Mouse (Mus musculus): ENCODE results near the gene Col15a1. TPM values are rescaled to one million over a fixed set of nuclear protein-coding genes. Genes with fewer than 3 reads are reported as not detected.

Gene Col15a1
- total and polyA plus RNA-seq, 2 experiments from 2014 or later: 19.9 to 40.7 TPM

- H3K27me3 ChIP-seq (ENCODE audit: control insufficient read depth, insufficient read depth, low read length): no peaks in the 10 kb centered on the region
- H3K4me1 ChIP-seq (ENCODE audit: control insufficient read depth, insufficient read depth): peaks cover 8% of the 10 kb centered on the region; the same call in 1 of the 2 replicates
- no peak overlapping the region for H3K4me3 ChIP-seq (ENCODE audit: low read depth, low read length)
- 76% methylated on average over 7 of the region's 7 CpGs for WGBS
- H3K27ac ChIP-seq (ENCODE audit: low read depth): no peak overlapping the region
- no peak for DNase-seq (ENCODE audit: low spot score)
- H3K9ac ChIP-seq (replicated peaks; ENCODE audit: low read depth, low read length): no peak overlapping the region
- H3K4me2 ChIP-seq (ENCODE audit: low read depth, low read length): no peak overlapping the region
- no peaks in the 10 kb centered on the region for H3K9me3 ChIP-seq (replicated peaks; ENCODE audit: control insufficient read depth, low read length)
- ATAC-seq (ENCODE audit: insufficient read depth, low read depth): no peak
- no peaks in the 10 kb centered on the region for H3K36me3 ChIP-seq (replicated peaks; ENCODE audit: control insufficient read depth, insufficient read depth, low read length)
- TF ChIP-seq CTCF (IDR thresholded peaks at IDR 0.05; ENCODE audit: low read depth): no peak
- TF ChIP-seq EP300 (IDR thresholded peaks at IDR 0.05; ENCODE audit: low read depth): no peak
These were observed 28.1 kb downstream of the Col15a1 start for GRCm38 (mm10) chr4:47236104-47236503.

GRCm38 (mm10) chr4:47237220-47237619 is 29.3 kb downstream of the Col15a1 start:
- no peak overlapping the region for H3K4me2 ChIP-seq (ENCODE audit: low read depth, low read length)
- no peak overlapping the region for H3K9ac ChIP-seq (replicated peaks; ENCODE audit: low read depth, low read length)
- no peaks in the 10 kb centered on the region for H3K36me3 ChIP-seq (replicated peaks; ENCODE audit: control insufficient read depth, insufficient read depth, low read length)
- H3K4me3 ChIP-seq (ENCODE audit: low read depth, low read length): no peak overlapping the region
- H3K9me3 ChIP-seq (replicated peaks; ENCODE audit: control insufficient read depth, low read length): no peaks in the 10 kb centered on the region
- H3K27me3 ChIP-seq (ENCODE audit: control insufficient read depth, insufficient read depth, low read length): no peaks in the 10 kb centered on the region
- TF ChIP-seq CTCF (IDR thresholded peaks at IDR 0.05; ENCODE audit: low read depth) (no peak), EP300 (IDR thresholded peaks at IDR 0.05; ENCODE audit: low read depth) (no peak)
- H3K27ac ChIP-seq (ENCODE audit: low read depth): no peak overlapping the region
- ATAC-seq (ENCODE audit: insufficient read depth, low read depth): no peak
- 46% methylated on average over 15 of the region's 15 CpGs for WGBS
- no peak for DNase-seq (ENCODE audit: low spot score)
- H3K4me1 ChIP-seq (ENCODE audit: control insufficient read depth, insufficient read depth): peaks cover 8% of the 10 kb centered on the region; the same call in 1 of the 2 replicates

- no peak for ATAC-seq (ENCODE audit: insufficient read depth, low read depth)
- Histone ChIP-seq H3K9ac (replicated peaks; ENCODE audit: low read depth, low read length) (no peak overlapping the region), H3K36me3 (replicated peaks; ENCODE audit: control insufficient read depth, insufficient read depth, low read length) (no peaks in the 10 kb centered on the region), H3K4me1 (ENCODE audit: control insufficient read depth, insufficient read depth) (peaks cover 7% of the 10 kb centered on the region; the same call in 1 of the 2 replicates), H3K9me3 (replicated peaks; ENCODE audit: control insufficient read depth, low read length) (no peaks in the 10 kb centered on the region), H3K4me2 (ENCODE audit: low read depth, low read length) (no peak overlapping the region), H3K27me3 (ENCODE audit: control insufficient read depth, insufficient read depth, low read length) (no peaks in the 10 kb centered on the region), H3K4me3 (ENCODE audit: low read depth, low read length) (no peak overlapping the region), H3K27ac (ENCODE audit: low read depth) (no peak overlapping the region)
- WGBS: 65% methylated on average over 6 of the region's 6 CpGs
- no peak for DNase-seq (ENCODE audit: low spot score)
- TF ChIP-seq CTCF (IDR thresholded peaks at IDR 0.05; ENCODE audit: low read depth): no peak
- TF ChIP-seq EP300 (IDR thresholded peaks at IDR 0.05; ENCODE audit: low read depth): no peak
These were observed 31.2 kb downstream of the Col15a1 start for GRCm38 (mm10) chr4:47239114-47239513.

DNA sequence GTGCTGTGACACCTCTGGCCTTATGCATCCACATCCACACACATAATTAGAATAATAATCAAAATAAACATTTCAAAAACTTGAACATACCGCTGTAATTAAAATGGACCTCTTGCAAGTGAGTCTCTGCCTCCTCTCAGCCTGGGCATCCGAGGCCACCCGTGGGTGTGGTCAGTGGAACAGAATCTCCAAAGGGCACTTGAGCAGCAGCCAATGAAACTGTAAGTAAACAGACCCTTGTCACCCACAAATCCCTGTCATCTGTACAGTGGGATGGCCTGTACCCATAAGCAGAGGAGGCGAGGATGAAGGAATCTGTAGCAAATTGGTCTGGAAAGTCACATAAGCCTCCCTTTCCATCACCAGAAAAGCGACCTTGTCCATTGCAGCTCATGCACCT is 32.9 kb downstream of the Col15a1 start:
- Histone ChIP-seq H3K9me3 (replicated peaks; ENCODE audit: control insufficient read depth, low read length) (no peaks in the 10 kb centered on the region), H3K27me3 (ENCODE audit: control insufficient read depth, insufficient read depth, low read length) (no peaks in the 10 kb centered on the region), H3K4me3 (ENCODE audit: low read depth, low read length) (no peak overlapping the region), H3K4me1 (ENCODE audit: control insufficient read depth, insufficient read depth) (no peaks in the 10 kb centered on the region), H3K4me2 (ENCODE audit: low read depth, low read length) (no peak overlapping the region), H3K27ac (ENCODE audit: low read depth) (no peak overlapping the region), H3K9ac (replicated peaks; ENCODE audit: low read depth, low read length) (no peak overlapping the region), H3K36me3 (replicated peaks; ENCODE audit: control insufficient read depth, insufficient read depth, low read length) (no peaks in the 10 kb centered on the region)
- no peak for DNase-seq (ENCODE audit: low spot score)
- ATAC-seq (ENCODE audit: insufficient read depth, low read depth): no peak
- TF ChIP-seq EP300 (IDR thresholded peaks at IDR 0.05; ENCODE audit: low read depth): no peak
- no peak for TF ChIP-seq CTCF (IDR thresholded peaks at IDR 0.05; ENCODE audit: low read depth)
- 76% methylated on average over 5 of the region's 5 CpGs for WGBS

- 62% methylated on average over 4 of the region's 4 CpGs for WGBS
- Histone ChIP-seq H3K9ac (replicated peaks; ENCODE audit: low read depth, low read length) (no peak overlapping the region), H3K27me3 (ENCODE audit: control insufficient read depth, insufficient read depth, low read length) (no peaks in the 10 kb centered on the region), H3K4me1 (ENCODE audit: control insufficient read depth, insufficient read depth) (no peaks in the 10 kb centered on the region), H3K36me3 (replicated peaks; ENCODE audit: control insufficient read depth, insufficient read depth, low read length) (no peaks in the 10 kb centered on the region), H3K27ac (ENCODE audit: low read depth) (no peak overlapping the region), H3K4me2 (ENCODE audit: low read depth, low read length) (no peak overlapping the region), H3K4me3 (ENCODE audit: low read depth, low read length) (no peak overlapping the region), H3K9me3 (replicated peaks; ENCODE audit: control insufficient read depth, low read length) (no peaks in the 10 kb centered on the region)
- TF ChIP-seq EP300 (IDR thresholded peaks at IDR 0.05; ENCODE audit: low read depth) (no peak), CTCF (IDR thresholded peaks at IDR 0.05; ENCODE audit: low read depth) (no peak)
- DNase-seq (ENCODE audit: low spot score) (no peak), ATAC-seq (ENCODE audit: insufficient read depth, low read depth) (no peak)
These were observed 34.2 kb downstream of the Col15a1 start for GRCm38 (mm10) chr4:47242127-47242526.

- H3K9me3 ChIP-seq (replicated peaks; ENCODE audit: control insufficient read depth, low read length): no peaks in the 10 kb centered on the region
- no peak overlapping the region for H3K4me2 ChIP-seq (ENCODE audit: low read depth, low read length)
- no peaks in the 10 kb centered on the region for H3K27me3 ChIP-seq (ENCODE audit: control insufficient read depth, insufficient read depth, low read length)
- no peak overlapping the region for H3K4me3 ChIP-seq (ENCODE audit: low read depth, low read length)
- peaks cover 7% of the 10 kb centered on the region; the same call in 1 of the 2 replicates for H3K4me1 ChIP-seq (ENCODE audit: control insufficient read depth, insufficient read depth)
- ATAC-seq (ENCODE audit: insufficient read depth, low read depth) (no peak), DNase-seq (ENCODE audit: low spot score) (no peak)
- WGBS: 75% methylated on average over 6 of the region's 6 CpGs
- TF ChIP-seq CTCF (IDR thresholded peaks at IDR 0.05; ENCODE audit: low read depth) (no peak), EP300 (IDR thresholded peaks at IDR 0.05; ENCODE audit: low read depth) (no peak)
- no peak overlapping the region for H3K9ac ChIP-seq (replicated peaks; ENCODE audit: low read depth, low read length)
- no peak overlapping the region for H3K27ac ChIP-seq (ENCODE audit: low read depth)
- H3K36me3 ChIP-seq (replicated peaks; ENCODE audit: control insufficient read depth, insufficient read depth, low read length): 0 out of 2 replicates have a peak, but pooled peaks cover 5% of the 10 kb centered on the region
These were observed 36.7 kb downstream of the Col15a1 start for GRCm38 (mm10) chr4:47244651-47245050.
